Mouse (Mus musculus): Measurements from ENCODE around the gene Olfr287. TPM values are rescaled to one million over a fixed set of nuclear protein-coding genes. Genes with fewer than 3 reads are reported as not detected.

The Olfr287 gene
- polyA plus RNA-seq, 1 experiment: not detected

DNA sequence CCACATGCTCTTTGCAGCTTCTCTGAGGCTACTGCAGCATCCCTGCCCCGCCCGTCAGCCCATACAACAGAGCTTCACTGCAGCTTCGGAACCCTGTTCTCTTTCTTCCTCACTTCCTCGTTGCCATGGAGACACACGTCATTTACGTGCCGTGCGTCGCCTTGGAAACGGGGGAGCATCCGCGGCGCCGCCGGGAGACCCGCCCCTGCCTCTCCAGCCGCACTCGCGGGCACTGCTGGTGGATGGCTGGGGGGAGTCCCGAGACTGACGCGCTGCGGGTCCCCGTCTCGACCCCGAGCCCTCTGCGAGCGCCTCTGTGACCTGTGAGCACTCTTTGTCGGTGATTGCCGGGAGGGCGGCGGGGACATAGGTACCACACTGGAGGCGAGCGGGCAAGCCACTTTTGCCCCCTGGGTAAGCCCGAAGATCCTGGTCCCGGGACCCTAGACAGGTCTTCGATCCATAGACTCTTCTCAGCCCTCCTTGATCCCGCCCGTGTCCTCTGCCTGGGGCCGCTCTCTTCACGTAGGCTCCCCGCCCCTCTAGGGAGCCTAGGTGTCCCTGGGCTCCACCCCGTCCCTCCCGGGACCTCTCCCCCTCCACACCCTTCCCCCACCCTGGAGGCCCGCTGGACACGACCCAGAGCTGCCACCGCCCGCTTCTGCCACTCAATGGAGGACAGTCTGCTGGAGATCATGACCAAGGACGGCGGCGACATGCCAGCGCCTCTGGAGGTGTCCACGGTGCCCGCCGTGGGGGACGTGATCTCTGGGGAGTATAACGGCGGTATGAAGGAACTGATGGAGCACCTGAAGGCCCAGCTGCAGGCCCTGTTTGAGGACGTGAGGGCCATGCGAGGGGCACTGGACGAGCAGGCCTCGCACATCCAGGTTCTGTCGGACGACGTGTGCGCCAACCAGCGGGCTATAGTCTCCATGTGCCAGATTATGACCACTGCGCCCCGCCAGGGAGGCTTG lies 52.9 kb downstream of the Olfr287 start:
- DNase-seq (ENCODE audit: low spot score): peak; percentile 45

DNA sequence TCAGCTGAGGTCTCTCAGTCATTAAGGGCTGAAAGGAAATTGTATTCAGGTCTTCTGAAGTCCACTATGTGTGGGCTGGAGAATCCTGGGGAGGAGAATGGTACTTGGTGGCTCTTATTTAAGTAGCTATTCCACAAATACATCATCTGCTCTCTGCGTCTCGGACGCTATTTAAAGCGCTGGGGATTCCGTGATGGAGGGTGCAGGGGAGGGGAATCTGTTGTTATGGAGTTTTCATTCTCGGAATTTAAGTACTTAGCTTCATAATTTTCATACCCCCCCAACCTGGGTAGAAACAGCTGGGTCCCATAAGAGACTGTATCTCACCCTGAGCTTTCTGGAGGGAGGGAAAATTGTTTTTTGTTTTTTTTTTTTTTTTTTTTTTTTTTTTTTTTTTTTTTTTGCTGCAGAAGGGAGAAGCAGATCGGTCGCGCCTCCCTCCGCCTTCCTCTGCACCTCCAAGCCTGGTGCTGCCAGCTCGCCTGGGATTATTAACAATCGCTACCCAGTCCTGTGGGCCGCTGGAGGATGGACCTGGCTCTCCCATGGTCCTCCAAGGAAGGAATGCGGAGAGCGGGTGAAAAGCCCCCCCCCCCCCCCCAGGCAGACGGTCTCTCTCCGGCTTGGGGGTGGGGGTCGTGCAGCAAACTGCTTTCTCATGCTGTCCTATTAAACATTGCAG lies 53.8 kb downstream of the Olfr287 start, which contains the start of gene Ccdc184:
Gene Ccdc184 (plus strand): TSS at position 196 of the 682 bp plus-strand sequence.
- DNase-seq (ENCODE audit: low spot score): no peak

DNA sequence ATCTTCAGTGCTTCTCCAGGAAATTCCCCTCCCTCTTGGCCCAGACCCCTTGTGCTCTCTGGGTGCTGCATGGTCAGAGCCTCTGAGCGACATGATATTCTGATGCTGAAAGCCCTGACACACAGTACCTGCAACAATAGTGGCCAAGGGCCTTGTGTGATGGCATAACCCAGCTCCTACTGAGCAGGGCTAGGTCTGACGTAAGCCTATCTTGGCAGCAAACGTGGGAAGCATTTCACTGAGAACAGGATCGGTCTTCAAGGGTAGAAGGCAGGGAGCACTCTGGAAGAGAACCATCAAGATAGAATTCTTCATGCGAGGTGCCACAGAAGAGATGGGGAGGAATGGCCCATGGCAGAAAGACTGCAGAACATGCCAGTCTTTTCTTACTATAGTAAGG lies 55.3 kb downstream of the Olfr287 start, which contains the start of gene Asb8:
Gene Asb8 (minus strand): TSS at position 101 of the 400 bp plus-strand sequence.
- no peak for DNase-seq (ENCODE audit: low spot score)

DNA sequence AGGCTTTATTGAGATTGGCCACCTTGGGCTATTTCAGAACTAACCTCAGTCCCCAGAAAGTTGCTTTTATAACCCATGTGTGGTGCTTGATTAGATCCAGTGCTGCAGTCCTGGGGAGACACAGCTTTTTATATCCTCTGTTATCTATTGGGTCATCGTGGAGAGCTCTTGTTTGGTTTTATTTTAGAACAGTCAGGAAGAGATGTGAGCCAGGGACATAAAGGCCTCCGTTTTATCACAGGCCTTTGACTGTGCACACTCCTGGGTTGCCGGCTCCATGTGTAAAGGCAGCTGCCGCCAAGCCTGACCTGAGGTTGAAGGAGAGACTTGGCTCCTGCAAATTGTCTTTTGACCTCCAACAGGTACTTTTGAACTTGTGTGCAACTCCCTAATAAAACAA lies 58.3 kb downstream of the Olfr287 start:
- no peak for DNase-seq (ENCODE audit: low spot score)

DNA sequence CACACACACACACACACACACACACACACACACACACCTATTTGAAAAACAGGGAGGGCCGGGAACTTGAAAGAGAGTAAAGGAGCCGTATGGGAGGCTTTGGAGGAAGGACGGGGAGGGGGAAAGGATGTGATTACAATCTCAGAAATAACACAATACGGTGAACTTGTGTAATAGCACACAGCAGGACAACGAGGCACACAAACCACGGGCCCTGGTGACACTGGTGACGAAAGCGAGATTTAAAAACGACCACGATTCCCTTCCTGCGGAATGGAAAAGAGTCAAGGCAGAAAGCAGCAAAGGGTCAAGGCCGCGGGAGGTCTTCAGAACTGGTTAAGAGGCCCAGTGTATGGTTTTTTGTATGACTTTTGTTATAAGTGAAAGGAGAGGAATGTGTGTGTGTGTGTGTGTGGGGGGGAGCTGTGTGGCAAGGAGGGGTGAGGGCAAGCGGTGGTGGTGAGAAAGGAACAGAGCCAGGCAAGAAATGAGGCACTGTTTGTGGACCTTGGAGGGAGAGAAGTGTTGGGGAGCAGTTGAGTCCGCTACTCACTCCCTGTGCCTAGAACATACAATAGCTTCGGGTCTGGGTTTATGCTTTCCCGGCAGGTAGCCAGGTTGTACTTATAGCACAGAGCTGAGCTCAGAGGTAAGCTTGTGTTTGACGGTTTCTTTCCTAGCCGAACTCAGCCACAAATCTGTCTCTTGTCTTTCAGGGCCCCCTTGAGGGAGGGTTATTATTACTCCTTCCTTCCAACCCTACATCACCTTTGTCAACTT lies 59.6 kb downstream of the Olfr287 start:
- DNase-seq (ENCODE audit: low spot score): no peak

DNA sequence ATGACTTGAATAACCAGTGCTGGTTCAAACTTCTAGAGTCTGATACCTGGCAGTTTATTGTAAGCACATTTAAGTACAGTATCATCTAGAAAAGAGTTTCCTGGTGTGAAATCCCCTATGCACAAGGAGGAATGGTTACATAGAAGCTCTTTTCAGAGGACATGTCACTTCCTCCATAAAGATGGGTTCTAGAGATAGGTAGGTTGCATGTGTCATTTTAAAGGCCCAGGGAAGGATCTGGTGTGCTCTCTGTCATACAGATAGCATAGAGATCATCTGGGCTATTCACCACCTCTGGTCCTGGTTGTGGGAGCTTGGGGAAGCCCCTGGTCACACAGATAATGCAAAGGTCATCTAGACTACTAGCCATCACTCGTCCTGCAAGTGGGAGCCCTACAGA lies 63.6 kb downstream of the Olfr287 start:
- DNase-seq (ENCODE audit: low spot score): no peak

Other genes with a start within 250 kb of the Olfr287 start
- 0.08 and 0.10 TPM in 2 replicates for gene Col2a1, start 216.4 kb downstream of the Olfr287 start, polyA plus RNA-seq (2012; rRNA removed)
- 69.9 TPM in 2 replicates for gene Pfkm, start 128.5 kb downstream of the Olfr287 start, polyA plus RNA-seq (2012; rRNA removed)
- gene Senp1, start 127.3 kb downstream of the Olfr287 start, polyA plus RNA-seq (2012; rRNA removed): 18.4 and 20.0 TPM in 2 replicates
- 56.1 and 59.9 TPM in 2 replicates for gene Asb8, start 55.4 kb downstream of the Olfr287 start, polyA plus RNA-seq (2012; rRNA removed)
- gene Ccdc184, start 53.9 kb downstream of the Olfr287 start, polyA plus RNA-seq (2012; rRNA removed): 3.6 and 4.2 TPM in 2 replicates
- not detected in 2 replicates for gene Olfr288, start 25.5 kb downstream of the Olfr287 start, polyA plus RNA-seq (2012; rRNA removed)
- gene Gm44579, start 79 bp downstream of the Olfr287 start, polyA plus RNA-seq (2012; rRNA removed): not detected in 2 replicates
- gene Olfr286, start 13.4 kb upstream of the Olfr287 start, polyA plus RNA-seq (2012; rRNA removed): not detected in 2 replicates
- not detected in 2 replicates for gene H1fnt, start 36.2 kb upstream of the Olfr287 start, polyA plus RNA-seq (2012; rRNA removed)
- gene Zfp641, start 75.1 kb upstream of the Olfr287 start, polyA plus RNA-seq (2012; rRNA removed): 22.6 and 23.1 TPM in 2 replicates
- not detected in 2 replicates for gene Olfr285, start 96.3 kb upstream of the Olfr287 start, polyA plus RNA-seq (2012; rRNA removed)
- not detected in 2 replicates for gene Olfr284, start 119.9 kb upstream of the Olfr287 start, polyA plus RNA-seq (2012; rRNA removed)
- not detected in 2 replicates for gene Olfr283, start 159.9 kb upstream of the Olfr287 start, polyA plus RNA-seq (2012; rRNA removed)
- not detected in 2 replicates for gene Olfr282, start 210.2 kb upstream of the Olfr287 start, polyA plus RNA-seq (2012; rRNA removed)
- gene Olfr281, start 231.5 kb upstream of the Olfr287 start, polyA plus RNA-seq (2012; rRNA removed): not detected in 2 replicates
- gene OR5BS1P, start 248.8 kb upstream of the Olfr287 start, polyA plus RNA-seq (2012; rRNA removed): 0.01 TPM in 1 of 2 replicates, not detected in the other